Mouse (Mus musculus) lung, embryonic 15.5 days (tissue): ENCODE measurements at regions not wholly inside any gene's neighbourhood (a gene's known extent, or its start where the extent isn't known, plus 50 kb on each side); places are given as distances from the start of the nearest gene placed in this dataset.

Experiments used
- ATAC-seq: fragments of 200-750 bp; cut with Nextera tagmentation; 2 replicates; pipeline ENCODE4 v1.8.0; 2017; ENCODE audit warnings: moderate number of reproducible peaks, borderline replicate concordance; ENCODE audit not compliant: low FRiP score, low TSS enrichment; ENCODE audit errors: extremely low read depth
- H3K27ac ChIP-seq: fragments of 300-500 bp; sonication (generic); 2 replicates; pipeline ENCODE4 v1.5.1; 2015; ENCODE audit warnings: moderate library complexity, mild to moderate bottlenecking, inconsistent platforms
- H3K27me3 ChIP-seq: fragments of 300-500 bp; sonication (generic); 2 replicates; pipeline ENCODE4 v1.6.1; 2015; ENCODE audit warnings: inconsistent platforms
- H3K36me3 ChIP-seq: fragments of 300-500 bp; sonication (generic); 2 replicates; pipeline ENCODE4 v1.6.1; 2015; ENCODE audit warnings: inconsistent platforms
- H3K4me1 ChIP-seq: fragments of 300-500 bp; sonication (generic); 2 replicates; pipeline ENCODE4 v1.6.1; 2015; ENCODE audit warnings: inconsistent platforms
- H3K4me2 ChIP-seq: fragments of 300-500 bp; sonication (generic); 2 replicates; pipeline ENCODE4 v1.6.1; 2015; ENCODE audit warnings: inconsistent platforms, mild to moderate bottlenecking, moderate library complexity
- H3K4me3 ChIP-seq: fragments of 300-500 bp; sonication (generic); 2 replicates; pipeline ENCODE4 v1.5.1; 2015; ENCODE audit warnings: mild to moderate bottlenecking, inconsistent platforms
- H3K9ac ChIP-seq: fragments of 300-500 bp; sonication (generic); 2 replicates; pipeline ENCODE4 v1.6.1; 2015; ENCODE audit warnings: inconsistent platforms
- H3K9me3 ChIP-seq: fragments of 300-500 bp; sonication (generic); 2 replicates; pipeline ENCODE4 v1.6.1; 2016; ENCODE audit warnings: inconsistent platforms
- WGBS: fragments of 180-500 bp; shearing (Covaris S2); methylation state at CpG from one replicate; pipeline ENCODE4 v1.1.7; 2015; 5-methylcytosine and 5-hydroxymethylcytosine counted together

- no peak for ATAC-seq
- 78% methylated on average over 1 of the region's 1 CpGs for WGBS
These were observed 684.9 kb upstream of the Adgrl4 start for GRCm38 (mm10) chr3:150752787-150753186.

GRCm38 (mm10) chr3:150759854-150760253, 677.8 kb upstream of the Adgrl4 start:
- Histone ChIP-seq H3K27me3 (no peaks in the 10 kb centered on the region), H3K9me3 (no peaks in the 10 kb centered on the region), H3K36me3 (no peaks in the 10 kb centered on the region), H3K4me2 (no peak overlapping the region), H3K4me1 (no peaks in the 10 kb centered on the region), H3K27ac (no peak overlapping the region), H3K9ac (no peak overlapping the region), H3K4me3 (no peak overlapping the region)
- 51% methylated on average over 1 of the region's 1 CpGs for WGBS
- ATAC-seq: no peak

More at GRCm38 (mm10) chr3:150752787-150753186, 684.9 kb upstream of the Adgrl4 start:
- Histone ChIP-seq H3K27me3 (no peaks in the 10 kb centered on the region), H3K9me3 (no peaks in the 10 kb centered on the region), H3K4me2 (no peak overlapping the region), H3K36me3 (no peaks in the 10 kb centered on the region), H3K9ac (no peak overlapping the region), H3K4me1 (no peaks in the 10 kb centered on the region), H3K4me3 (no peak overlapping the region), H3K27ac (no peak overlapping the region)

GRCm38 (mm10) chr3:150784576-150784975, 653.1 kb upstream of the Adgrl4 start:
- Histone ChIP-seq H3K27ac (no peak overlapping the region), H3K9me3 (no peaks in the 10 kb centered on the region), H3K9ac (no peak overlapping the region), H3K4me1 (no peaks in the 10 kb centered on the region), H3K27me3 (no peaks in the 10 kb centered on the region), H3K4me3 (no peak overlapping the region), H3K36me3 (no peaks in the 10 kb centered on the region), H3K4me2 (no peak overlapping the region)
- ATAC-seq: no peak
- WGBS: 74% methylated on average over 3 of the region's 3 CpGs

- no peak for ATAC-seq
- Histone ChIP-seq H3K27ac (no peak overlapping the region), H3K4me2 (no peak overlapping the region), H3K9ac (no peak overlapping the region), H3K36me3 (no peaks in the 10 kb centered on the region), H3K9me3 (no peaks in the 10 kb centered on the region), H3K27me3 (no peaks in the 10 kb centered on the region), H3K4me1 (no peaks in the 10 kb centered on the region), H3K4me3 (no peak overlapping the region)
These were observed 619.9 kb upstream of the Adgrl4 start for GRCm38 (mm10) chr3:150817807-150818206.

- no peak overlapping the region for H3K4me3 ChIP-seq
- H3K36me3 ChIP-seq: no peaks in the 10 kb centered on the region
- no peak overlapping the region for H3K9ac ChIP-seq
- no peaks in the 10 kb centered on the region for H3K4me1 ChIP-seq
- no peak overlapping the region for H3K27ac ChIP-seq
- ATAC-seq: no peak
- H3K9me3 ChIP-seq: no peaks in the 10 kb centered on the region
- 48% methylated on average over 4 of the region's 4 CpGs for WGBS
- no peak overlapping the region for H3K4me2 ChIP-seq
- no peaks in the 10 kb centered on the region for H3K27me3 ChIP-seq
These were observed 618.3 kb upstream of the Adgrl4 start for GRCm38 (mm10) chr3:150819369-150819768.

- H3K9ac ChIP-seq: no peak overlapping the region
- H3K4me3 ChIP-seq: no peak overlapping the region
- H3K4me1 ChIP-seq: no peaks in the 10 kb centered on the region
- no peaks in the 10 kb centered on the region for H3K27me3 ChIP-seq
- no peak for ATAC-seq
- no peaks in the 10 kb centered on the region for H3K9me3 ChIP-seq
- no peak overlapping the region for H3K27ac ChIP-seq
- no peaks in the 10 kb centered on the region for H3K36me3 ChIP-seq
- no peak overlapping the region for H3K4me2 ChIP-seq
- WGBS: 63% methylated on average over 5 of the region's 5 CpGs
These were observed 617.6 kb upstream of the Adgrl4 start for GRCm38 (mm10) chr3:150820039-150820438.

- no peak overlapping the region for H3K4me2 ChIP-seq
- H3K9me3 ChIP-seq: no peaks in the 10 kb centered on the region
- no peak overlapping the region for H3K4me3 ChIP-seq
- peak; percentile 19; the same call in 1 of the 2 replicates for ATAC-seq
- H3K27ac ChIP-seq: no peak overlapping the region
- H3K4me1 ChIP-seq: 0 out of 2 replicates have a peak, but pooled peaks cover 3% of the 10 kb centered on the region
- H3K27me3 ChIP-seq: no peaks in the 10 kb centered on the region
- no peak overlapping the region for H3K9ac ChIP-seq
- 88% methylated on average over 2 of the region's 2 CpGs for WGBS
- no peaks in the 10 kb centered on the region for H3K36me3 ChIP-seq
These were observed 591.7 kb upstream of the Adgrl4 start for GRCm38 (mm10) chr3:150846029-150846428.

- WGBS: 64% methylated on average over 4 of the region's 4 CpGs
- Histone ChIP-seq H3K4me3 (no peak overlapping the region), H3K36me3 (no peaks in the 10 kb centered on the region), H3K9me3 (no peaks in the 10 kb centered on the region), H3K27me3 (no peaks in the 10 kb centered on the region), H3K4me2 (no peak overlapping the region), H3K4me1 (no peaks in the 10 kb centered on the region), H3K9ac (no peak overlapping the region), H3K27ac (no peak overlapping the region)
- ATAC-seq: no peak
These were observed 585.6 kb upstream of the Adgrl4 start for GRCm38 (mm10) chr3:150852107-150852506.

- Histone ChIP-seq H3K27me3 (no peaks in the 10 kb centered on the region), H3K4me2 (no peak overlapping the region), H3K9ac (no peak overlapping the region), H3K36me3 (no peaks in the 10 kb centered on the region), H3K27ac (no peak overlapping the region), H3K4me3 (no peak overlapping the region), H3K4me1 (no peaks in the 10 kb centered on the region), H3K9me3 (no peaks in the 10 kb centered on the region)
- ATAC-seq: no peak
- WGBS: 40% methylated on average over 2 of the region's 2 CpGs
These were observed 541.0 kb upstream of the Adgrl4 start for GRCm38 (mm10) chr3:150896668-150897067.

- H3K9ac ChIP-seq: no peak overlapping the region
- no peak overlapping the region for H3K4me2 ChIP-seq
- no peaks in the 10 kb centered on the region for H3K9me3 ChIP-seq
- no peaks in the 10 kb centered on the region for H3K36me3 ChIP-seq
- H3K27ac ChIP-seq: no peak overlapping the region
- no peak for ATAC-seq
- no peaks in the 10 kb centered on the region for H3K27me3 ChIP-seq
- WGBS: 34% methylated on average over 2 of the region's 2 CpGs
- H3K4me3 ChIP-seq: no peak overlapping the region
- no peaks in the 10 kb centered on the region for H3K4me1 ChIP-seq
These were observed 527.6 kb upstream of the Adgrl4 start for GRCm38 (mm10) chr3:150910091-150910490.

GRCm38 (mm10) chr3:150954897-150955296, 482.8 kb upstream of the Adgrl4 start:
- no peaks in the 10 kb centered on the region for H3K36me3 ChIP-seq
- ATAC-seq: no peak
- H3K9ac ChIP-seq: no peak overlapping the region
- H3K4me1 ChIP-seq: no peaks in the 10 kb centered on the region
- H3K27ac ChIP-seq: no peak overlapping the region
- H3K4me3 ChIP-seq: no peak overlapping the region
- H3K4me2 ChIP-seq: no peak overlapping the region
- peaks cover 3% of the 10 kb centered on the region; the same call in 1 of the 2 replicates for H3K27me3 ChIP-seq
- WGBS: 46% methylated on average over 1 of the region's 1 CpGs
- H3K9me3 ChIP-seq: no peaks in the 10 kb centered on the region

GRCm38 (mm10) chr3:150999652-151000051, 438.0 kb upstream of the Adgrl4 start:
- no peak for ATAC-seq
- Histone ChIP-seq H3K27ac (no peak overlapping the region), H3K4me1 (no peaks in the 10 kb centered on the region), H3K9me3 (no peaks in the 10 kb centered on the region), H3K4me3 (no peak overlapping the region), H3K9ac (no peak overlapping the region), H3K4me2 (no peak overlapping the region), H3K27me3 (no peaks in the 10 kb centered on the region), H3K36me3 (no peaks in the 10 kb centered on the region)
- 87% methylated on average over 2 of the region's 2 CpGs for WGBS

GRCm38 (mm10) chr3:151000217-151000616, 437.5 kb upstream of the Adgrl4 start:
- 22% methylated on average over 5 of the region's 5 CpGs for WGBS
- ATAC-seq: no peak
- no peaks in the 10 kb centered on the region for H3K9me3 ChIP-seq

More at GRCm38 (mm10) chr3:151000217-151000616, 437.5 kb upstream of the Adgrl4 start:
- Histone ChIP-seq H3K4me1 (no peaks in the 10 kb centered on the region), H3K9ac (no peak overlapping the region), H3K4me2 (no peak overlapping the region), H3K4me3 (no peak overlapping the region), H3K27ac (no peak overlapping the region), H3K36me3 (no peaks in the 10 kb centered on the region), H3K27me3 (no peaks in the 10 kb centered on the region)
